Mouse (Mus musculus): ENCODE data around the gene Tspan4. TPM values are rescaled to one million over a fixed set of nuclear protein-coding genes. Genes with fewer than 3 reads are reported as not detected.

Gene Tspan4
- total and polyA plus RNA-seq, 2 experiments from 2014 or later = 54.9 to 79.6 TPM

DNA sequence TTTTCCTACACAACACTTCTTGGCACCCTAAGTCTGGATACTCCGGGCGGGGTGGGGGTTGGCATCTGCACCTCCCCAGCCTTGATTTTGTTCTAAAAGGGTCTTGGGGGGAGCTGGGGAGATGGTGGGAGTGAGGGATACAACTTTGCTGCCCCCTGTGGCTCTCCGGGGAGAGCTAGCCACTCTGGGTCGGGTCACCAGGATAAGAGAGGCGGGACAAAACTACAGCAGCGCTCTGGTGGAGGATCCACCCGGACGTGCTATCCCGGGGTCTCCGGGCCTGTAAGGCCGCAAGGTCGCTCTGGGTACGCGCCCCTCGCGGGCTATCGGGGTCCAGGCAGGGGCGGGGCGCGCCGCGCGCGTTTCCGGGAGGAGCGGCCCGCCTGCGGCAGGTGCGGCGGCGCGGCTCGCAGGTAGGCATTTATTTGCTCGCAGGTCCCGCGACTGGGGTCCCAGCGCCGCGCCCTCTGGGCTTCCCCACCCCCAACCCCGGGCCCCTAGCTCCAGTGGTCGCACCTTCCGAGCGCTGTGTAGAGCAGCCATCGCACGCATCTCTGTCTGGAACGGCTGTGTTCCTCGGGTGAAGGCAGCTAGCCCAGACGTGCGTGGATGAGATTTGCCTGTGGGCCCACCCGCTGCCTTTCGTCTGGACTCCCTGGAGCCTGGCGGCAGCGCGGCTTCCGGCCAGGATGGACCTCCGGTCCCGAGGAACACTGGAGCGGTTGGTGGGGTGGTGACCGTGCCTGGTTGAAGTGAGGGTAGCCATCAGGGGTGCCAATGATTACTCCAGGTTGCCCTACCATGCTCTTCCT lies 13.3 kb upstream of the Tspan4 start:
- peaks cover under 1% of the 10 kb centered on the region; the same call in 1 of the 2 replicates for H3K4me1 ChIP-seq (ENCODE audit: insufficient read depth)
- WGBS = 3% methylated on average over 57 of the region's 59 CpGs
- TF ChIP-seq CTCF (IDR thresholded peaks at IDR 0.05; ENCODE audit: low read depth) = no peak; the same call in 1 of the 2 replicates
- H3K27me3 ChIP-seq (ENCODE audit: insufficient read depth, low read length) = peaks cover 48% of the 10 kb centered on the region
- DNase-seq (no peak), ATAC-seq (no peak)
- no peak overlapping the region for H3K27ac ChIP-seq (ENCODE audit: low read depth, low read length)
- peak overlapping the region; percentile 45 for H3K9ac ChIP-seq
- H3K4me3 ChIP-seq (ENCODE audit: low read depth, low read length) = peak overlapping the region; percentile 34
- H3K36me3 ChIP-seq (ENCODE audit: insufficient read depth) = peaks cover 16% of the 10 kb centered on the region
- no peaks in the 10 kb centered on the region for H3K9me3 ChIP-seq (ENCODE audit: low read length)
- peak overlapping the region; percentile 68 for H3K4me2 ChIP-seq (ENCODE audit: low read depth)

DNA sequence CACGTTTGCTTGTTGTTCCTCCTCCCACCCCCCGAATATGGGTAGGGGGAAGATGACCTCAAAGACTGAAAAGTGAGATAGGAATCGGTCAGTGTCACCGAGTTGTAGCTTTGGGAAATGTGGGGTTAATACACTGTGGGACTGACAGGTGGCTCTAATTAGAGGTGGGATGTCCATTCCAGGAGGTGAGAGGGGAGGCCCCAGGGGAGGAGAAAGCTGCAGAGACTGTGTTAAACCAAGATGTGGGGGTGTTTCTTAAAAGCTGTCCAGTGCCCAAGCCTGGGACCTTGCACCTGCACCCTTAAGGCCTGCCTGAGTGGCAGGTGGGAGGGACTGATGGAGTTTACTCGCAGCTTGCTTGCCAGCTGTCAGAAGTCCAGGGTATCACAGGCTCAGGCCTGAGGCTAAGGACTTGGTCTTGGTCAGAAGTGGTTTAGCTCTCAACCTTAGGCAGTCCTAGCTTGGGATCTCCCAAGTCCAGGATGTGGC lies 12.7 kb upstream of the Tspan4 start:
- no peaks in the 10 kb centered on the region for H3K9me3 ChIP-seq (ENCODE audit: low read length)
- no peak overlapping the region for H3K27ac ChIP-seq (ENCODE audit: low read depth, low read length)
- 21% methylated on average over 5 of the region's 5 CpGs for WGBS
- no peak for TF ChIP-seq CTCF (IDR thresholded peaks at IDR 0.05; ENCODE audit: low read depth)
- H3K27me3 ChIP-seq (ENCODE audit: insufficient read depth, low read length) = peaks cover 48% of the 10 kb centered on the region
- peak overlapping the region; percentile 45; the same call in 1 of the 2 replicates for H3K9ac ChIP-seq
- ATAC-seq = no peak
- peak overlapping the region; percentile 68 for H3K4me2 ChIP-seq (ENCODE audit: low read depth)
- peaks cover 16% of the 10 kb centered on the region for H3K36me3 ChIP-seq (ENCODE audit: insufficient read depth)
- H3K4me1 ChIP-seq (ENCODE audit: insufficient read depth) = peaks cover 6% of the 10 kb centered on the region; the same call in 1 of the 2 replicates
- no peak for DNase-seq
- H3K4me3 ChIP-seq (ENCODE audit: low read depth, low read length) = peak overlapping the region; percentile 34; the same call in 1 of the 2 replicates

DNA sequence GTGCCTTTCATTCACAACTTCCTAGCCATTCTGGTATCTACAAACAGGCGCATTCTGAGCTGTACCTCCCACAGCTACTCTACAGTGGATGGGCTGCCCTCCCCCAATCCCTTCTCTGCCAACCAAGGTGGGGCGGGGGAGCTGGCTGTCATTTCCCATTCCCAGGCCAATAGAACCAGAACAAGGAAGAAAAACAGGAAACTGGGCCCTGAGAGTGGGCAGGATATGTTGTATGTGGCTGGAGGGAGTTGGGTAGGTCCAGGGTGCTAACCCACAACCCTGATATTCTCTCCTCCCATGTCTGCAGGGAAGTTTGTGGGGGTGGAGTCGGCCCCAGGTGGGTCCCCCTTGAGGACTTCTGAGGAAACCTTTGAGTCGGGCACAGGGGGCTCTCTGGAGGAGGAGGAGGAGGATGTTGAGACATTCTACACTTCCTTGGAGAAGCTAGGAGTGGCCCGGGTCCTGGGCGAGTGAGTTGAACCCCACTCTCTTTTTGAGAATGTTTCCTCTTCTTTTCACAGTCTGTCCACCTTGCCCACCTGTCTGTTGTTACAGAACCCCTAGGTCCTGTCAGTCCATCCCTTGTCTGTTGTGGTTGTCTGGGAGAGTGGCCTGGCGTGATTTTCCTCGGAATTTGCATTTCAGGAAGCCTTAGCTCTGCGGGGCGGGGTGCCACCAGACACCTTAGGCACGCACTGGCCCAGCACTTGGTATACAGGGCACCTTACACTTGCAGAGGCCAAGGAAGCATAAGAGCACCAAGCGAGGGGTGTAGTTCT lies 11.0 kb upstream of the Tspan4 start:
- no peak for TF ChIP-seq CTCF (IDR thresholded peaks at IDR 0.05; ENCODE audit: low read depth)
- Histone ChIP-seq H3K4me2 (ENCODE audit: low read depth) (peak overlapping the region; percentile 24), H3K4me3 (ENCODE audit: low read depth, low read length) (no peak overlapping the region)

DNA sequence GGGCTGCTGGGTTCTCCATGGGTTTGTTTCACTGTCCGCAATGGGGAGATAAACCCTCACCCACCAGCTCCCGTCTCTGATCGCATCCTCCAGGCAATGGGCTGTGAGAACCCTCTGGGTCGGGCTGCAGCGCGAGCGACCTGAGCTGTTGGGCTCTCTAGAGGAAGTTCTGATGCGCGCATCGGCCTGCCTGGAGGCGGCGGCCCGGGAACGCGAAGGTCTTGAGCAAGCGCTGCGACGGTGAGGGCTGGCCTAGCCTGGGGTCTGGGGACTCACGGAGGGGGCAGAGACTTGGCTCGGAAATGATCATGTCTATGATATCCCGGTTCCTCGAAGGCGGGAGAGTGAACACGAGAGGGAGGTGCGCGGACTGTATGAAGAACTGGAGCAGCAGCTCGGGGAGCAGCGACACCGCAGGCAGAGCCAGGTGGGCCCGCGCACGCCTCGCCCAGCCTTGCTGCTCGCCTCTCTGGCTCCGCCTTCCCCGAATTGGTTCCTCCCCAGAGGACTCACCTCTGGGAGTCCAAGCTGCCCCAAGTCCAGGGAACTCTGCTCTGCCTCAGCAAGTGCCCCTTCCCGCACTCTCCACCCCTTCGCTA lies 10.3 kb upstream of the Tspan4 start:
- Histone ChIP-seq H3K4me3 (ENCODE audit: low read depth, low read length) (peak overlapping the region; percentile 16), H3K27me3 (ENCODE audit: insufficient read depth, low read length) (peaks cover 48% of the 10 kb centered on the region), H3K27ac (ENCODE audit: low read depth, low read length) (no peak overlapping the region), H3K4me1 (ENCODE audit: insufficient read depth) (peaks cover 19% of the 10 kb centered on the region; the same call in 1 of the 2 replicates), H3K36me3 (ENCODE audit: insufficient read depth) (peaks cover 8% of the 10 kb centered on the region), H3K4me2 (ENCODE audit: low read depth) (peak overlapping the region; percentile 24), H3K9ac (no peak overlapping the region), H3K9me3 (ENCODE audit: low read length) (no peaks in the 10 kb centered on the region)
- ATAC-seq (no peak), DNase-seq (no peak)
- no peak for TF ChIP-seq CTCF (IDR thresholded peaks at IDR 0.05; ENCODE audit: low read depth)
- 8% methylated on average over 38 of the region's 38 CpGs for WGBS

More for the DNA sequence above, 11.0 kb upstream of the Tspan4 start:
- H3K36me3 ChIP-seq (ENCODE audit: insufficient read depth) = peaks cover 12% of the 10 kb centered on the region
- H3K4me1 ChIP-seq (ENCODE audit: insufficient read depth) = peaks cover 15% of the 10 kb centered on the region; the same call in 1 of the 2 replicates
- DNase-seq (no peak), ATAC-seq (no peak)
- no peak overlapping the region for H3K27ac ChIP-seq (ENCODE audit: low read depth, low read length)
- peaks cover 48% of the 10 kb centered on the region for H3K27me3 ChIP-seq (ENCODE audit: insufficient read depth, low read length)
- WGBS = 23% methylated on average over 12 of the region's 12 CpGs
- H3K9me3 ChIP-seq (ENCODE audit: low read length) = no peaks in the 10 kb centered on the region
- H3K9ac ChIP-seq = no peak overlapping the region

DNA sequence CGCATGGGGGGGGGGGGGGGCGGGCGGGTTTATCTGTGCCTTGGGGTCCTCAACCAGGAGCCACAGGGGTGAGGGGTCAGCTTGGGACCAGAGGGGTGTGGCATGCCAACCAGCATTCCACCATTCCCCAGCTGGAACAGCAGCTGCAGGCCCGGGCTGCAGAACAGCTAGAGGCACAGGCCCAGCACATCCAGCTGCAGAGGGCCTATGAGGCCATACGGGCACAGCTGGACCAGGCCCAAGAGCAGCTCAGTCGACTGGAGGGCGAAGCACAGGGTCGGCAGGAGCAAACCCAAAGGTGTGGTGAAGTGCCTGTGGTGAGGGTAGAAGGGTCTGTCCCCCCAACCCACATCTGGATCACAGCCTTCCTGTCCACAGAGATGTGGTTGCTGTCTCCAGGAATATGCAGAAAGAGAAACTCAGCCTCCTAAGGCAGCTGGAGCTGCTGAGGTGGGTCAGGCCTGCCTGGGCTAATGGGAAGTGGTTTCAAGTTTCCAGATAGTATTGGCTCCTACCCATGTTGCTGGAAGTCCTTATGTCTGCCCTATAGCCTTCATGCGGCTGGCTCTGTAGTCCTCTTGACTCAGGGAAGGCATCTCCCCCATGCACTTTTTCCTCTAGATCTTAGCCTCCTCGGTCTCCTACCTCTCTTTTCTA lies 9.5 kb upstream of the Tspan4 start:
- no peak overlapping the region for H3K4me3 ChIP-seq (ENCODE audit: low read depth, low read length)
- no peak overlapping the region for H3K27ac ChIP-seq (ENCODE audit: low read depth, low read length)
- DNase-seq (no peak), ATAC-seq (no peak)
- peak overlapping the region; percentile 24; the same call in 1 of the 2 replicates for H3K4me2 ChIP-seq (ENCODE audit: low read depth)
- TF ChIP-seq CTCF (IDR thresholded peaks at IDR 0.05; ENCODE audit: low read depth) = no peak
- H3K27me3 ChIP-seq (ENCODE audit: insufficient read depth, low read length) = peaks cover 48% of the 10 kb centered on the region
- H3K36me3 ChIP-seq (ENCODE audit: insufficient read depth) = peaks cover 10% of the 10 kb centered on the region
- 47% methylated on average over 8 of the region's 10 CpGs for WGBS
- peaks cover 19% of the 10 kb centered on the region; the same call in 1 of the 2 replicates for H3K4me1 ChIP-seq (ENCODE audit: insufficient read depth)
- H3K9me3 ChIP-seq (ENCODE audit: low read length) = no peaks in the 10 kb centered on the region
- 0 out of 2 replicates have a peak overlapping the region, but pooled peaks have one; percentile 3 for H3K9ac ChIP-seq

DNA sequence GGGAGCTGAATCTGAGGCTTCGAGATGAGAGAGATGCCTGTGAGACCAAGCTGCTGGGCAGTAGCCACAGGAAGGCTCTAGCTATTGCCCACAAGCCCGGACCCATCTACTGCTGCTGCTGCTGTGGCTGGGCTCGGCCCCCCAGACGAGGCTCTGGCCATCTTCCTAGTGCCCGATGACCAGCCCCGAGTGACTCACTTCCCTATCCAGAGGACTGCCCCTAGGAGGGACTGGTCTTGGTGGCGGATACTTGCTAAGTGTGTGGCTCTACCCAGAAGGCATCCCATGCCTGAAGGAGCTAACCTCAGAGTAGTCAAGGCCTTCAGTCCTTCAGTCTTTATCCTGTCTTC lies 9.0 kb upstream of the Tspan4 start:
- Histone ChIP-seq H3K4me1 (ENCODE audit: insufficient read depth) (peaks cover 19% of the 10 kb centered on the region; the same call in 1 of the 2 replicates), H3K27ac (ENCODE audit: low read depth, low read length) (no peak overlapping the region), H3K4me2 (ENCODE audit: low read depth) (no peak overlapping the region), H3K36me3 (ENCODE audit: insufficient read depth) (peaks cover 14% of the 10 kb centered on the region), H3K9me3 (ENCODE audit: low read length) (no peaks in the 10 kb centered on the region), H3K9ac (no peak overlapping the region), H3K27me3 (ENCODE audit: insufficient read depth, low read length) (peaks cover 43% of the 10 kb centered on the region), H3K4me3 (ENCODE audit: low read depth, low read length) (no peak overlapping the region)
- ATAC-seq (no peak), DNase-seq (no peak)
- no peak for TF ChIP-seq CTCF (IDR thresholded peaks at IDR 0.05; ENCODE audit: low read depth)
- 77% methylated on average over 7 of the region's 7 CpGs for WGBS

Data from forebrain, postnatal 0 days (tissue).